Mouse (Mus musculus) adrenal gland (tissue): ENCODE data around the gene Klf8.

Experiments used
- intact Hi-C: fragments of 180-260 bp; cut with DNase I; formaldehyde crosslinking; loops from one replicate; pipeline ENCODE4 v1.15.1; 2025

Klf8 gene

DNA sequence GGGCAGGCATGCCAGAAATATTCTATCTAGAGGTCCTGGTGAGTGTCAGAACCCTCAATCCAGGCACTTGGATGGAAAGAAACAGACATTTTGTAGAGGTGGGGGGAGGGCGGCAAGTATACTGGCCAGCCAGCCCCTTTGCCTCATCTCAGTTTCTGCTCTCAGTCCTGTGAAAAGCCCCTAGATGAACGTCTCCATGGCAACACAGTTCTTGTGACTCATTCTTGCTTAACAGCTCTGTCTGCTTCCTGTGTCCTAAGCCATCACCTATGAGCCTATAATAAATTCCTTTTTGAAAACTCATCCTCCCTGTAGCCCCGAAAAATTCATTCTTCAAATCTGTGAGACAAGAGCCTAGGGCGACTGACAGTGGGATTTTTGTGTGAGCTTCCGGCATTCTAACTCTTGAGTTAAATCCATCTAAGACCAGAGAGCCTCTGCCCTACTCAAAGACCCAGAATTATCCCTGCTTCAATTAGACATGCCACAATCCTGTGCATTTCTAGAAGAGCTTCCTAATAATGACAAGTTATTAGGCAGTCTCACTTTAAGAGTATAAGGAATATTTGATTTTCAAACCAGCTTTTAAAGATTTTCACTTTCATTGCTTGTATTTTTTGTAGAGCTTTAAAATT lies 196.5 kb downstream of the Klf8 start:
- intact Hi-C loops, result no loop called here

DNA sequence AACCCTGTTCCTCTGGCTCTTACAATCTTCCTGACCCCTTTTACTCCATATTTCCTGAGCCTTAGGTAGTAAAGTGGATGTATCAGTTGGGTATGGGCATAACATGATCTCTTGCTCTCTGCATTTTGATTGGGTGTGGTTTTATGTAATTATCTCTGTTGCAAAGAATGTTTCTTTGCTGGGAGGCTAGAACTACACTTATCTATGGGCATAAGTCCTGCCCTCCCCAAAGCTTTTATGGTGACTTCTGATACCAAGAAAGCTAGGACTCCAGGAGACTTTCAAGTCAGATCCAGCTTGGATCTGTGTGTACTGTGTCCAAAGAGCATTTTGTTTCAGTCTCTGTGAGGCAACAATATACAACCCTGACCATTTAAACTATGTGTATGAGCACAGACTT lies 202.3 kb downstream of the Klf8 start:
- intact Hi-C loops, result no loop called here

- intact Hi-C loops, result no loop called here
These were observed 202.8 kb downstream of the Klf8 start for GRCm38 (mm10) chrX:153440018-153440417.
